In genomic region chr13:44232716-44233051, GRCm38 (mm10) we compare ENCODE assay signal across 16 mouse cellular contexts.
A peak's percentile ranks its signal among the peaks of the same experiment; 100 is the strongest.
DNase-seq lines count a peak whose midpoint lies in the region; ATAC-seq and TF ChIP-seq lines count a peak whose summit lies in the region.
"Had no signal": no experiment of that assay in that cellular context is flagged by ENCODE, and none has a peak within 500 bp of the region (broad histone marks: within the 10 kb centered on the region; RNA-seq: fewer than 3 reads in every experiment).

No protein-coding gene starts in this region.

- peak overlapping the region; percentile 77; the same call in 1 of the 2 replicates for H3K27ac ChIP-seq in heart, embryonic 10.5 days
- H3K27ac ChIP-seq in ES-Bruce4 (ENCODE audit: insufficient read depth, low read length), result no peak overlapping the region
- no peak overlapping the region for H3K27ac ChIP-seq in forebrain, embryonic 11.5 days (ENCODE audit: low read depth, low read length)
- peak overlapping the region; percentile 49; the same call in 1 of the 2 replicates for H3K27ac ChIP-seq in limb, embryonic 13.5 days
- H3K27ac ChIP-seq: stomach, embryonic 15.5 days had no signal

- peaks cover 52% of the 10 kb centered on the region for H3K4me1 ChIP-seq in heart, embryonic 10.5 days
- peaks cover 11% of the 10 kb centered on the region for H3K4me1 ChIP-seq in ES-Bruce4 (ENCODE audit: control insufficient read depth, insufficient read depth, low read length)
- peaks cover 33% of the 10 kb centered on the region for H3K4me1 ChIP-seq in forebrain, embryonic 11.5 days (replicated peaks; ENCODE audit: control insufficient read depth, insufficient read depth, low read length)
- H3K4me1 ChIP-seq in limb, embryonic 13.5 days, result peaks cover 59% of the 10 kb centered on the region

- DNase-seq in heart, embryonic 10.5 days (ENCODE audit: low spot score), result no peak
- DNase-seq in heart, adult 9 months (ENCODE audit: low spot score in 2 of 2), result no peak
- DNase-seq in forebrain, embryonic 11.5 days (ENCODE audit: low spot score), result no peak
- DNase-seq in natural killer cell, adult 2 months (ENCODE audit: low spot score in 2 of 2), result no peak
- no peak for DNase-seq in frontal cortex, postnatal 10 days (ENCODE audit: low spot score in 2 of 2)
- DNase-seq: adrenal gland, postnatal 10 days; cerebellum, adult 9-11 months; lung, postnatal 4 days; thymus, postnatal 14 days had no signal

- peak; percentile 45; the same call in 1 of the 2 replicates for TF ChIP-seq EP300 in ES-Bruce4 (IDR thresholded peaks at IDR 0.05; ENCODE audit: insufficient read depth, low read depth, low read length)

- ATAC-seq in forebrain, embryonic 11.5 days (replicated peaks; ENCODE audit: low FRiP score), result no peak
- no peak for ATAC-seq in limb, embryonic 13.5 days (ENCODE audit: low FRiP score, low read depth)
- no peak for ATAC-seq in CD4-positive, CD25-positive, alpha-beta regulatory T cell, adult 4 months

- no peak for TF ChIP-seq POLR2A in ES-Bruce4 (IDR thresholded peaks at IDR 0.05; ENCODE audit: insufficient read depth, low read length)

- 84% methylated on average over 6 of the region's 6 CpGs for WGBS in heart, embryonic 10.5 days
- WGBS in forebrain, embryonic 11.5 days, result 44% methylated on average over 6 of the region's 6 CpGs
- WGBS in limb, embryonic 13.5 days, result 42% methylated on average over 6 of the region's 6 CpGs

- no peak for TF ChIP-seq CTCF in ES-Bruce4 (IDR thresholded peaks at IDR 0.05; ENCODE audit: low read depth, low read length)

- no peaks in the 10 kb centered on the region for H3K36me3 ChIP-seq in heart, embryonic 10.5 days
- H3K36me3 ChIP-seq in ES-Bruce4 (ENCODE audit: control insufficient read depth, insufficient read depth, low read length, poor library complexity, severe bottlenecking), result no peaks in the 10 kb centered on the region
- no peaks in the 10 kb centered on the region for H3K36me3 ChIP-seq in forebrain, embryonic 11.5 days (ENCODE audit: control insufficient read depth, insufficient read depth, low read length)
- H3K36me3 ChIP-seq in limb, embryonic 13.5 days, result no peaks in the 10 kb centered on the region
- H3K36me3 ChIP-seq: kidney, embryonic 15.5 days; stomach, embryonic 15.5 days had no signal

- H3K4me3 ChIP-seq in heart, embryonic 10.5 days, result no peak overlapping the region
- no peak overlapping the region for H3K4me3 ChIP-seq in ES-Bruce4 (ENCODE audit: low read depth, low read length)
- no peak overlapping the region for H3K4me3 ChIP-seq in forebrain, embryonic 11.5 days (ENCODE audit: low read depth, low read length)
- H3K4me3 ChIP-seq in limb, embryonic 13.5 days, result no peak overlapping the region
- H3K4me3 ChIP-seq: heart, adult 2 months; kidney, embryonic 15.5 days; myocyte; stomach, embryonic 15.5 days had no signal

- H3K9ac ChIP-seq in ES-Bruce4 (ENCODE audit: low read depth, poor library complexity, severe bottlenecking), result no peak overlapping the region
- no peak overlapping the region for H3K9ac ChIP-seq in forebrain, embryonic 11.5 days (ENCODE audit: low read length)
- H3K9ac ChIP-seq in limb, embryonic 13.5 days, result no peak overlapping the region
- H3K9ac ChIP-seq: kidney, embryonic 15.5 days; stomach, embryonic 15.5 days had no signal

- H3K9me3 ChIP-seq in heart, embryonic 10.5 days, result no peaks in the 10 kb centered on the region
- H3K9me3 ChIP-seq in ES-Bruce4 (replicated peaks; ENCODE audit: control insufficient read depth, insufficient read depth, low read length, poor library complexity, severe bottlenecking), result no peaks in the 10 kb centered on the region
- H3K9me3 ChIP-seq in forebrain, embryonic 11.5 days (ENCODE audit: control insufficient read depth, low read length), result no peaks in the 10 kb centered on the region
- no peaks in the 10 kb centered on the region for H3K9me3 ChIP-seq in limb, embryonic 13.5 days
- H3K9me3 ChIP-seq: kidney, embryonic 15.5 days; stomach, embryonic 15.5 days had no signal

- H3K27me3 ChIP-seq in heart, embryonic 10.5 days (ENCODE audit: insufficient read depth, poor library complexity, severe bottlenecking), result no peaks in the 10 kb centered on the region
- H3K27me3 ChIP-seq in ES-Bruce4 (ENCODE audit: control insufficient read depth, insufficient read depth, low read length, poor library complexity, severe bottlenecking), result no peaks in the 10 kb centered on the region
- peaks cover 4% of the 10 kb centered on the region; the same call in 1 of the 2 replicates for H3K27me3 ChIP-seq in forebrain, embryonic 11.5 days (ENCODE audit: control insufficient read depth, insufficient read depth, low read length)
- no peaks in the 10 kb centered on the region for H3K27me3 ChIP-seq in limb, embryonic 13.5 days
- H3K27me3 ChIP-seq: kidney, embryonic 15.5 days; stomach, embryonic 15.5 days had no signal

- H3K4me2 ChIP-seq in forebrain, embryonic 11.5 days (ENCODE audit: low read depth, low read length, severe bottlenecking), result peak overlapping the region; percentile 16; the same call in 1 of the 2 replicates
- peak overlapping the region; percentile 27; the same call in 1 of the 2 replicates for H3K4me2 ChIP-seq in limb, embryonic 13.5 days (replicated peaks)
- H3K4me2 ChIP-seq: kidney, embryonic 15.5 days; stomach, embryonic 15.5 days had no signal

Comparison
In these comparisons a context has a peak if more than half of its experiments do, and no peak if none do; other contexts are left out.
1. H3K27ac ChIP-seq: peak in heart, embryonic 10.5 days (single experiment) and limb, embryonic 13.5 days (single experiment); none in ES-Bruce4 (single experiment) and forebrain, embryonic 11.5 days (single experiment).